Comparison of ENCODE assay signal across 20 mouse cellular contexts in genomic region chr3:86677573-86678155, GRCm38 (mm10).
DNase-seq lines count a peak whose midpoint lies in the region; ATAC-seq and TF ChIP-seq lines count a peak whose summit lies in the region.
"Had no signal": no experiment of that assay in that cellular context is flagged by ENCODE, and none has a peak within 500 bp of the region (broad histone marks: within the 10 kb centered on the region; RNA-seq: fewer than 3 reads in every experiment).

No protein-coding gene starts in this region.

- no peak overlapping the region for H3K4me3 ChIP-seq in kidney, adult 2 months (ENCODE audit: insufficient read depth, low read depth, low read length)
- H3K4me3 ChIP-seq: neural tube, embryonic 15.5 days had no signal

- no peak overlapping the region for H3K27ac ChIP-seq in kidney, adult 2 months (ENCODE audit: insufficient read depth, low read depth, low read length)
- H3K27ac ChIP-seq: hindbrain, postnatal 0 days; liver, embryonic 14.5 days; neural tube, embryonic 15.5 days had no signal

- WGBS in kidney, adult 2 months: 65% methylated on average over 2 of the region's 2 CpGs

- no peaks in the 10 kb centered on the region for H3K4me1 ChIP-seq in kidney, adult 2 months (ENCODE audit: control insufficient read depth, insufficient read depth, low read length)
- H3K4me1 ChIP-seq: neural tube, embryonic 15.5 days had no signal

- no peak for TF ChIP-seq CTCF in kidney, adult 2 months (conservative IDR thresholded peaks at IDR 0.05; ENCODE audit: insufficient read depth, insufficient read length, low read depth, low read length)

- ATAC-seq in CD4-positive, CD25-positive, alpha-beta regulatory T cell, adult 4 months: no peak
- peak; percentile 82 for ATAC-seq in megakaryocyte progenitor cell, adult 5-6 weeks (replicated peaks; ENCODE audit: poor library complexity)
- no peak for ATAC-seq in cerebellum, adult (ENCODE audit: insufficient number of reproducible peaks, low FRiP score, low TSS enrichment)
- ATAC-seq: forebrain, embryonic 14.5 days; hindbrain, postnatal 0 days; lung, postnatal 0 days; Patski had no signal

- TF ChIP-seq POLR2A in kidney, adult 2 months (IDR thresholded peaks at IDR 0.05; ENCODE audit: low read depth, low read length): no peak

- peak; percentile 21 for DNase-seq in CD4-positive, CD25-positive, alpha-beta regulatory T cell, adult 2 months (ENCODE audit: low read depth, low spot score)
- DNase-seq in T-cell, adult 2 months (ENCODE audit: low spot score): peak; percentile 18
- DNase-seq in thymus, postnatal 36 days: peak; percentile 7 to 9
- no peak for DNase-seq in urinary bladder, adult 18-20 months (ENCODE audit: low spot score in 2 of 2)
- DNase-seq in kidney, adult 2 months: no peak
- DNase-seq: adrenal gland, adult 2 months; cerebellum, adult 2 months; embryo, embryonic 11 days; heart, postnatal 36 days; kidney, adult 9 months; right cerebral cortex, adult 18-20 months had no signal

- H3K36me3 ChIP-seq in kidney, adult 2 months (ENCODE audit: control insufficient read depth, insufficient read depth, low read length): no peaks in the 10 kb centered on the region
- H3K36me3 ChIP-seq: neural tube, embryonic 15.5 days had no signal

- H3K27me3 ChIP-seq in kidney, adult 2 months (replicated peaks; ENCODE audit: control insufficient read depth, insufficient read depth, low read length): no peaks in the 10 kb centered on the region
- H3K27me3 ChIP-seq: neural tube, embryonic 15.5 days; Patski had no signal

Comparison
In these comparisons a context has a peak if more than half of its experiments do, and no peak if none do; other contexts are left out.
1. DNase-seq: peak in CD4-positive, CD25-positive, alpha-beta regulatory T cell, adult 2 months (single experiment), T-cell, adult 2 months (single experiment) and thymus, postnatal 36 days (2 of 2); none in urinary bladder, adult 18-20 months (0 of 2) and kidney, adult 2 months (single experiment).